Mouse (Mus musculus) left cerebral cortex, postnatal 10 days (tissue): Measurements from ENCODE around the gene Hist1h2bc. TPM values are rescaled to one million over a fixed set of nuclear protein-coding genes. Genes with fewer than 3 reads are reported as not detected.
"Not testable (repeated sequence)": the region's sequence is repeated elsewhere in the genome, so short reads cannot be mapped to it uniquely, and the experiment has no call there.

Experiments
- DNase-seq, 2 experiments: peaks; one replicate each; pipeline ENCODE4 v3.0.0; 2021 to 2022; ENCODE audit warnings: low spot score in 2 of 2, mixed read lengths in 1 of 2; ENCODE audit errors: extremely low spot score in 1 of 2
- intact Hi-C: fragments of 180-260 bp; cut with DNase I; formaldehyde crosslinking; loops from one replicate; pipeline ENCODE4 v1.15.1; 2025
- total RNA-seq, 2 experiments: library from RNA; stranded (reverse); gene quantifications; 2 replicates each; pipeline ENCODE4 v1.2.3; 2021

Hist1h2bc gene
- total RNA-seq = 10 to 100 TPM; 17.4 to 21.2 TPM

DNA sequence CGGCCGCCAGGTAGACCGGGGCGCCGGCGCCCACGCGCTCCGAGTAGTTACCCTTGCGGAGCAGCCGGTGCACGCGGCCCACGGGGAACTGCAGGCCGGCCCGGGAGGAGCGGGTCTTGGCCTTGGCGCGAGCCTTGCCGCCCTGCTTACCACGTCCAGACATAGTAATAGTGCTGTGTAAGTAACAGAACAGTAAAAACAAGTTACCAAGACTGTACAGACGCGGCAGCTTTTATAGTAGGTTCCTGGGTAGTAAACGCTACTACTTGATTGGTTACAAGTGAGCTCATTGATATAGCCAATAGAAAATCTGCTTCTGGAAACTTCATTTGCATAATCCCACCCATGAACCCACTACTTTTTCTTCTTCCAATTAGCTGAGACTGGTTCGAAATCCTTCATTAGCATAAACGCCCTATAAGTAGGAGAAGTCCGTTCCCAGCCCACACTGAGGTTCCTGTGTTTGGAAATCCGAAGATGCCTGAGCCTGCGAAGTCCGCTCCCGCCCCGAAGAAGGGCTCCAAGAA, at the start of gene Hist1h2bc, which contains the start of gene Hist1h2ac:
Gene Hist1h2bc (plus strand): TSS at position 445 of the 527 bp plus-strand sequence.
Gene Hist1h2ac (minus strand): TSS at position 194 of the 527 bp plus-strand sequence.
- intact Hi-C loops = loop anchor here (1.0 to 5.0 kb wide), 3 partner anchors 14 to 102 kb away; partner anchors contain the start of genes Hist1h1e, Hist1h2be, Hist1h4c and Hist1h4d
- peak; percentile 79 to 95 for DNase-seq

DNA sequence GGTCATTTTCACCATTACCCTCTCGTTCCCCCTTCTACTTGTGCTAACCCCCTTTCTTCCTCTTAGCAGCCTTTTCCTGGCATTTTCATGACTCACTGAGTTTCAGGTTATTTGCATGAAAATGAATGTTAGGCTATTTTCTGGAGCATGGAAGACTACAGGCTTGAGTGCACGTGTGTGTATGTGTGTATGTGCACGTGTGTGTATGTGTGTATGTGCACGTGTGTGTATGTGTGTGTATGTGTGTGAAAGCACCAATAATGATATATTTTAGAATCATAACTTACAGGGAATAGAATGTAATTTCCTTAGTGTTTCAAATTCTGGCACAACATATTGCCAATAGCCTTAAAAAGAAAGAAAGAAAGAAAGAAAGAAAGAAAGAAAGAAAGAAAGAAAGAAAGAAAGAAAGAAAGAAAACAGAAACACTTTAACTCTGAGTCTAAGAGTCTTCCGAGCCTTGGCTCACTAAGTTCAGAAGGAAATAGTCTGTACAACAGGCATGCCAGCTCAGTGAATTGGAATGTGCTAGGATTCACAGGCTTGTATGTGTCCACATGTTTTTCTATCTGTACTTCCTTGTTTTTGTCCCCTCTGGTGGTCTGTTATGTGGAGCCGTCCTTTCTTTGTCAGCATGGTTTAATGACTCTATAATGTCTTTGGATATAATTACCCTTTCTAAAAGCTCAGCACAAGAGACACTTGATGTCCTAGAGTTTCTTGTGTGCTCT, 24.2 kb upstream of the Hist1h2bc start:
- no peak for DNase-seq
- intact Hi-C loops = no loop called here

DNA sequence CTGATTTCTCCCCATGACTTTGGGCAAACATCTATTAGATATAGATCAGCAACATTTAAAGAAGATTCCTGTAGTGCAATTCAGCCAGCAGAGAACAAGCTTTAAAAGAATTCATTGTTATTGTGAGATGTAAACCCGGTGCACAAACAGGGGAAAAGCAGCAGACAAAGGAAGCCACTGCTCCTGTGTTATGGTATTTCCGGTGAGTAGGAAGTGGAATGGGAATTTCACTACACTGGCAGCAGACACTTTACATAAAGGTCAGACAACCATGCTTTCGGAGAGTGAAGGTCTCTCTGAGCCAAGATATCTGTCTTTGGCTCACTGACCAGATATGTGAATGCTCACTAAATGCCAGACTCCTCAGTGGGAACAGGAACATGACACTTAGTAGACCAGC, 21.5 kb upstream of the Hist1h2bc start:
- DNase-seq = no peak
- intact Hi-C loops = no loop called here

DNA sequence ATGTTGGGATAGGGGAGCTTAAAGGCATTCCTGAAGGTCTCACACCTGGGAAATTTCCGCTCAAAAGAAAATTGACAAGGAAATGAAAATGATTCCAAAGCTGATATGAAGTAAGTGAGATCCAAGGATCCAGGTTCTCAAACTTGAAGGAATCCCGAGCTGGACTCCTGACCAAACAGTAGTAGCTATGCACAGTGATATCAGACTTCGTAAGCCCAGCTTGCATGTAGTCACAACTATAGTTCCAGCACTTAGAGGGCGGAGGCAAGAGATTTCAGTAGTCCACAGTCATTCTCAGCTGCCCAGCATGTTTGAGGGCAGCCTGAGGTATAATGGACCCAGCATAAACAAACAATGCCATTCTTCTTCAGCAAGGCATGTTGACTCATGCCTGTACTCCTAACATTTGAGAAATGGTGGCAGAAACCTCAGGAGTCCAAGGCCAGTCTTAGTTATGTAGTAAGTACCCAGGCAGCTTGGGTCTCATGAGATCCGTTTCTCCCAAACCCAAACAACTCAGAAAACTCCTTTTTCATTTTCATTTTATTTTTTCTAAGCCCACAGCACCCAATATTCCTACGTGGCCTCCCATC, 1.9 kb upstream of the Hist1h2bc start:
- intact Hi-C loops = loop anchor here (5.0 kb wide), 2 partner anchors 60 to 100 kb away; partner anchors contain the start of genes Hist1h1e, Hist1h2be and Hist1h4d

DNA sequence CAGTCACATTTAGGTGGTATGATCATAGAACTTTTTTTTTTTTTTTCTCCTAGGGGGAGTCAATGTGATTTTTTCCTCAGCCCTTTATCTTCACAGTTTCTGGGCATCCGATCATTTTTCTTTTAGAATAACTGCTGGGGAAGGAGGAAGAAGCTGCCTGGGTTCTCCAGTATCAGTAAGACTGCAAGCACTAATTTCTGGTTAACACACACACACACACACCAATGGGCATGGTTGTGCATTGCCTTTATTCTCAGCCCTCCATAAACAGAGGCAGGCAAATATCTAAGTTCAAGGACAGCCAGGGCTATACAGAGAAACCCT, 1.4 kb upstream of the Hist1h2bc start:
- intact Hi-C loops = loop anchor here (5.0 kb wide), 2 partner anchors 60 to 100 kb away; partner anchors contain the start of genes Hist1h1e, Hist1h2be and Hist1h4d

More for the DNA sequence above, 1.9 kb upstream of the Hist1h2bc start:
- no peak for DNase-seq

DNA sequence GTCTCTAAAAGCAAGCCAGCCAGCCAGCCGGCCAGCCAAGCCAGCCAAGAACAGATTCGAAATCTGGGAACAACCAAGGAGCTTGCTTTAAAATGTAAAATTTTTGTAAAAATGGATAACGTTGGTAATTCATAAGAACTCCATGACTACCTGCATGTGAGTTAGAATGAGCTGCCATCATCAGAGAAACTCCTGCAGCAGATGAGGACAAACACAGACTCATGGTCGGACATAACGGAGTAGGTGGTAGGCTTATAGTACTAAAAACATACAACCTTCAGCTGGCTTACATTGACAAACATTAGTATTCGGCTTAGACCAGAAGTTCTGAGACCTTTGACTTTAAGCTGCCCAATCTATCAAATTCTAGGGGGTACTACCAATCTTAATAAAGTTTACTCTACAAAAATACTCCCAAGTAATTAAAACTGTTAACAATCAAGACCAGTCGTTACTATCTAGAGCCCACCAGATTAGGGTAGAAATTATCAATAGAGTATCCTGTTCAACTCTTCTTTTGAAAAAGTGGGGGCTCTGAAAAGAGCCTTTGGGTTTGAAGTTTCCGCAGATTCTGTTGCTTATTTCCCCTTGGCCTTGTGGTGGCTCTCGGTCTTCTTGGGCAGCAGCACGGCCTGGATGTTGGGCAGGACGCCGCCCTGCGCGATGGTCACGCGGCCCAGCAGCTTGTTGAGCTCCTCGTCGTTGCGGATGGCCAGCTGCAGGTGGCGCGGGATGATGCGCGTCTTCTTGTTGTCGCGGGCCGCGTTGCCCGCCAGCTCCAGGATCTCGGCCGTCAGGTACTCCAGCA, 848 bp upstream of the Hist1h2bc start:
- intact Hi-C loops = loop anchor here (5.0 kb wide), 2 partner anchors 61 to 101 kb away; partner anchors contain the start of genes Hist1h1e, Hist1h2be and Hist1h4d
- not testable (repeated sequence) for DNase-seq

More for the DNA sequence above, 1.4 kb upstream of the Hist1h2bc start:
- DNase-seq = no peak

DNA sequence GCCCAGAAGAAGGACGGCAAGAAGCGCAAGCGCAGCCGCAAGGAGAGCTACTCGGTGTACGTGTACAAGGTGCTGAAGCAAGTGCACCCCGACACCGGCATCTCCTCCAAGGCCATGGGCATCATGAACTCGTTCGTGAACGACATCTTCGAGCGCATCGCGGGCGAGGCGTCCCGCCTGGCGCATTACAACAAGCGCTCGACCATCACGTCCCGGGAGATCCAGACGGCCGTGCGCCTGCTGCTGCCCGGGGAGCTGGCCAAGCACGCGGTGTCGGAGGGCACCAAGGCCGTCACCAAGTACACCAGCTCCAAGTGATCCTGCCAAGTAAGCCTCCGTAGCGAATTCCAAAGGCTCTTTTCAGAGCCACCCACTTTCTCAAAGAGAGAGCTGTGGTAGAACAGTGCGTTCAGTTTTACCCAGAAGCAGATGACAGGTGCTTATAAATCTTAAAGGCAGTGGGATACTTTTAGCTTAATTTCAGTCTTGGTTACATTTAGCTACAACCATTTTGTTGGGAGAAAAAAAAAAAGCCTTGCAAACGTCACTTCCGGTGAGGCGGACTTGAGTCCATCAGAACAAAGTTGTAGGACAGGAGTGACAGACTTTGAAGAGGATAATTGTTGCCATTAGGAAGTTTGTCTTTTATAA, 421 bp downstream of the Hist1h2bc start:
- intact Hi-C loops = loop anchor here (1.0 to 5.0 kb wide), 3 partner anchors 14 to 102 kb away; partner anchors contain the start of genes Hist1h1e, Hist1h2be, Hist1h4c and Hist1h4d
- peak in 1 of 2 experiments; percentile 62 for DNase-seq

DNA sequence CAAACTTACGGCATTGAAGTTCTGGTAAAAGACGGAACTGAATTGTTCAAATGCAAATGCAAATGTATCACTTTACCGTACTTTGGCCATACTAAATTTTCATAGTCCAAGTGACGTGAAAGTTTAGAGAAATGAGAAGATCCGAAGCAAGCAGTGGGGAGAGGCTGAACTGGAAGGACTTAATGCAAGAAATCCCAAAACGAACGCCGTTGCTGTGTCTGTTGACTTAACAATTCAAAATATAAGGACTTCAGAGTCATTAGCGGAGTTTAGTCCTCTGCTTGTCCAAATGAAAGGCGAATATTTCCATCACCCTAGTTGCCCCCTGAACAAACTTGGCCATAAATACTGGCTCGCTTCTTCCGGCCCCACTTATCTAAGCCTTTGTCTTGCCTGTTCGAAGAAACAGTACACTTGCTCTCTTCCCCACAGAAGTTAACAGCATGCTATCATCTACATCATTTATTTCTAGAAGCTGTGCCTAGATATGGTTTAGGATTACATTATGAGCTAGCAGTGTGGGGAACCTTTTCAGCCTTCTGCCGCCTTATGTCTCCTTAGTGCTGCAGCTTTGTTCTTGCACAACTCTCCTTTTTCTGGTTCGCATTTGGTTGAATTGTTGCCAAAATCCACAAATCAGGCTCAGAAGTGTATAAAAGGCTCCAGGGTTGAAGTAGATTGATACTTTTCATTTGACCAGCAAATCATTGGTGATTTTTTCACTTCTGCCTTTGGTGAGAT, 1.3 kb downstream of the Hist1h2bc start:
- DNase-seq = no peak
- intact Hi-C loops = no loop called here

DNA sequence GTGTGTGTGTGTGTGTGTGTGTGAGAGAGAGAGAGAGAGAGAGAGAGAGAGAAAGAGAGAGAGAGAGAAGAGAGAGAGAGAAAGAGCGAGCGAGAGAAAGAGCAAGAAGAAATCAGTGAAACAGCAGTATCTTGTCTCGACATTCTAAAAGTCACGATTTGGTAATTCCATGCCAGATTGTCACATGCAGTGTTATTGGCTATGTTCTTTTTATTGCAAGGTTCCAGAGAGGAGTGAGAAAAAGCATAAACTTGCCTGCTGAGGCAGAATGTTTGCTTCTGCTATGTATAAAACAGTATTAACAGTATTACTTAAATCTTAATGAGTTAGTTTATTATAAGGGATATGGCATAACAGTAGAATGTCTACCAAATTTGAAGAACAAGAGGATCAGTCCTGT, 2.0 kb downstream of the Hist1h2bc start:
- intact Hi-C loops = no loop called here
- no peak for DNase-seq

DNA sequence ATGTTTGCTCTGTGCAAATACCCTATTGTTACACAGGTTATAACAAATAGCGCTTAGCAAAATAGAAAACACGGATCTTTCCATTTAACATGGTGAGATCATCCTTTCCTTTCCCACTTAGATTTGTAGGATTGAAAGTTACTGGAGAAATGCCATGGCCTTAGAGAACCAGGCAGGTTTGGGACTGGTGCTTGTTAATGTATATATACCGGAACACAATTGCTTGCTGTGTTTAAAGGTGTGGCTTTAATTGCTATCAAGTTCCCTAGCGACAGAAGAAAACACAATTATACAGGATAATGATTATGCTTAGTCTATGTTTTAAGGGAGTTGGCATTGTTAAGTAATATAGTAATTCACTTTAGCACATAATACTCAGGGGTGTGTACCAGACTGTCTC, 3.2 kb downstream of the Hist1h2bc start:
- intact Hi-C loops = no loop called here
- DNase-seq = no peak

DNA sequence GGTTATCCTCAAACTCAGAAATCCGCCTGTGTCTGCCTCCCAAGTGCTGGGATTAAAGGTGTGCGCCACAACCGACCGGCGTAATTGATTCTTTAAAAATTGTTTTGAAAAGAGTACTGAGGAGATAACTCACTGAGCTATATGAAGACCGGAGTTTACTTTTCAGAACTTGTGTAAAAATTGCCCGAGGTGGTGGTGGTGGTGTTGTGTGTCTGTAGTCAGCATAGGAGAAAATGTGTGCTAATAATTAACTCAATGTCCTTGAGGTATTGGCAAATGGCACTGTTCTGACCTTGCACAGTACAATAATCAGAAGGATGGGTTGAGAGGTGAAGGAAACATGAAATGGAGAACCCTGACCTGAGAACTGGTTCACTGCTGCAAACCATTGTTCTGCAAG, 3.9 kb downstream of the Hist1h2bc start:
- intact Hi-C loops = no loop called here
- no peak for DNase-seq

DNA sequence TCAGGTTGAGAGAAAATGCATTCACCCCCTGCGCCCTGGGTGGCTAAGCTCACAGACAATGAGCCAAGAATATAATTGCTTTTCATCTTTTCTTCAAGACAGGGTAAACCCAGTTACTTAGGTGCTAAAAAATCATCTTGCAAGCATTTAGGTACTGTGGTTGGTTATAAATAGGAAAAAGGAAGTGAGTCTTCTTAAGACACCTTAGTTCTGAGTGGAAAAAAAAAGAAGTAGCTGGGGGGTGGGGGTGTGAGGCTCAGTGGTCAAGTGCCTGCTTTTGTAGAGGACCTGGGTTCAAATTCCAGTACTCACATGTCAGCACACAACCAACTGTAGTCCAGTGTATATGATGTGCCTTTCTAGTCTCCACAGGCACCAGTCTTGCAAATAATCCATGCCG, 5.0 kb downstream of the Hist1h2bc start:
- intact Hi-C loops = no loop called here
- DNase-seq = no peak

DNA sequence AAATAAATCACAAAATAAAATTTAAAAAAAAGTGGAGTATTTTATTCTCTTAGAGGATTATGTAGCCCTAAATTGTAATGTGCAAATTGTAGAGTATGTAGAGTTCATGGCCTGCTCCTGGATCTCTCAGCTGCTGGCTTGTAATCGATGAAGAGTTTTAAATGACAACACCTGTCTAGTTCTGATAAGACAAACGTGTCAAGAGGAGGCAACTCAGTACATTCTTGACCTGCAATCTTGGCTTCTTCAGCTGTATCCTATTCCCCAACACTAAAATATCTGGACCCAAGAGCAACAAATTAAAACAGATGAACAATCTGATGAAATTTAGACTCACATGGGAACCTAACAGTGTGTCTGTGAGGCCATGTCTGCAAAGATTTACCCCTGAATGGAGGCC, 5.5 kb downstream of the Hist1h2bc start:
- no peak for DNase-seq
- intact Hi-C loops = no loop called here

DNA sequence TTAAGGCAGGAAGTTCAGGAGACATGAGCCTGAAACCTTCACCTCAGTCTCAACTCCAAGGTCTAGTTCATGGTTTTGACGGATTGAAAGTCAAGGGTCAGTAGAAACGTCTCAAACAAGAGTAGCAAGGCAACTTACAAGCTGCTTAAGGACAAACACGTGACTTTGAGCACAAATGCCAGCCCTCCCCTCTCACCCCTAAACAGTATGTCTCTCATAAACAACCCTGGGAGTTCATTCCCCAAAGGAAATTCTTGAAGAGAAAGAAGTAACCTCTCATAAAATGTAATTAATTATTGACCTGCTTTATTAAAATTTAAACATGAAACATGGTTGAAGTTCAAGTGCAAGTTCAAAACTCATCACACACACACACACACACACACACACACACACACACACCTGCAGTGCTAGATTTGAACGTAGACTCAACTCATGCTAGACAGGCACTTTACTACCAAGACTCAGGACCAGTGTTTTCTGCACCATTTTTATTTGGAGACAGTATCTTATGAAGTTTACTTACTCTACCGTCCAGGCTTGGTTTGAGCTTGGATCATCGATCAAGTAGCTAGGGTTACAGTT, 9.9 kb downstream of the Hist1h2bc start:
- intact Hi-C loops = loop anchor here (10.0 kb wide), 1 partner anchor 1649 kb away; the partner anchor contains the start of genes Hist1h2ag, Hist1h2bj and Hist1h4i
- DNase-seq = no peak

DNA sequence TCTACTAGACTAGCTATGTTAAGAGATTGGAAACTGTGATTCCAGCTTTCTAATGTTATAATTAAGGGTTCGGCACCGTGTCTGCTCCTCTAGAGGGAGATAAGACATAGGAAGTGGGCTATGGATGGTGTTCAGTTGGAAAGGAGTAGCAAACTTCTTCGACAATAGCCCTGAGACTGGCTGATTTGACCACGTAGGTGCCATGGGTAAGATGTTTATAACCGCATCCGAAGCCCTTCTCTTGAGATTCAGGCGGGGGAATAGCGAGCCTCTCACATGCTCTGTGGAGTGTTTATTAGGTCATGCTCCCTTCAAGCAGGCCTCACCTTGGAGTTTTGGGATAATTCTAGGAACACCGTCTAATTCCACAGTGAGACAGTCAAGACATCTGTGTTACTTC, 11.0 kb downstream of the Hist1h2bc start:
- intact Hi-C loops = loop anchor here (10.0 kb wide), 1 partner anchor 1650 kb away; the partner anchor contains the start of genes Hist1h2ag, Hist1h2bj and Hist1h4i

DNA sequence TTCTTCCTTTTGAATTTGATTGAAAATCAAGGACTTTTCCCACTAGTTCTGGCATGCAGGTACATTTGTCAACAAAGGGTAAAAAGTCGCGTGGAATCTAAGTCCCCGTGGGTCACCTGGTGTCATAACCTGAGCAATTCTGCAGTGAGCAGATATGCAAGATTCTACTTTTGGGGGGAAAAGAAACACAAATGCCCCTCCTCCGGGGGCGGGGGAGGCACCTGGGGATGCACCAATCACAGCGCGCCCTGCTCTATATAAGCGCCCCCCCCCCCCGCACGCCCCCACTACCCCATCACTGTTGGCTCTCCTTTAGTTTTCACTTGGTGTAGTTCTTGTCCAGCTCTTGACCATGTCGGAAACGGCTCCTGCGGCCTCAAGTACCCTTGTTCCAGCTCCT, 11.5 kb downstream of the Hist1h2bc start, which contains the start of gene Hist1h1t:
Gene Hist1h1t (plus strand): TSS at position 301 of the 400 bp plus-strand sequence.
- intact Hi-C loops = loop anchor here (10.0 kb wide), 1 partner anchor 1651 kb away; the partner anchor contains the start of genes Hist1h2ag, Hist1h2bj and Hist1h4i
- no peak for DNase-seq

More for the DNA sequence above, 11.0 kb downstream of the Hist1h2bc start:
- no peak for DNase-seq

DNA sequence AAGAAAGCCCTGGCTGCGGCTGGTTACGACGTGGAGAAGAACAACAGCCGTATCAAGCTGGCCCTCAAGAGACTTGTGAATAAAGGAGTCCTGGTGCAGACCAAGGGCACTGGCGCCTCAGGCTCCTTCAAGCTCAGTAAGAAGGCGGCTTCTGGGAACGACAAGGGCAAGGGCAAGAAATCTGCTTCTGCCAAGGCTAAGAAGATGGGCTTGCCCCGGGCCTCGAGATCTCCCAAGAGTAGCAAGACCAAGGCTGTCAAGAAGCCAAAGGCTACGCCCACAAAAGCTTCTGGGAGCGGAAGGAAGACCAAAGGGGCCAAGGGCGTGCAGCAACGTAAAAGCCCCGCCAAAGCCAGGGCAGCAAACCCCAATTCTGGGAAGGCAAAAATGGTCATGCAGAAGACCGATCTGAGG, 12.1 kb downstream of the Hist1h2bc start:
- intact Hi-C loops = loop anchor here (10.0 kb wide), 1 partner anchor 1651 kb away; the partner anchor contains the start of genes Hist1h2ag, Hist1h2bj and Hist1h4i
- DNase-seq = peak in 1 of 2 experiments; percentile 49
